Mouse (Mus musculus): ENCODE data around the gene Atg4b.

The Atg4b gene

GRCm38 (mm10) chr1:93751290-93751689, at the start of gene Atg4b:
TSS of gene Atg4b (plus strand) at chr1:93751500.
- in situ Hi-C loops (cut with MboI; ENCODE audit: low sequenced_read_pairs) = no loop called here

- in situ Hi-C loops (cut with MboI; ENCODE audit: low sequenced_read_pairs) = no loop called here
These were observed 49.2 kb upstream of the Atg4b start for GRCm38 (mm10) chr1:93702106-93702505.

GRCm38 (mm10) chr1:93703472-93704048, 47.7 kb upstream of the Atg4b start:
- in situ Hi-C loops (cut with MboI; ENCODE audit: low sequenced_read_pairs) = no loop called here

GRCm38 (mm10) chr1:93704341-93704740, 47.0 kb upstream of the Atg4b start:
- in situ Hi-C loops (cut with MboI; ENCODE audit: low sequenced_read_pairs) = no loop called here

- in situ Hi-C loops (cut with MboI; ENCODE audit: low sequenced_read_pairs) = no loop called here
These were observed 45.9 kb upstream of the Atg4b start for GRCm38 (mm10) chr1:93705389-93705788.

DNA sequence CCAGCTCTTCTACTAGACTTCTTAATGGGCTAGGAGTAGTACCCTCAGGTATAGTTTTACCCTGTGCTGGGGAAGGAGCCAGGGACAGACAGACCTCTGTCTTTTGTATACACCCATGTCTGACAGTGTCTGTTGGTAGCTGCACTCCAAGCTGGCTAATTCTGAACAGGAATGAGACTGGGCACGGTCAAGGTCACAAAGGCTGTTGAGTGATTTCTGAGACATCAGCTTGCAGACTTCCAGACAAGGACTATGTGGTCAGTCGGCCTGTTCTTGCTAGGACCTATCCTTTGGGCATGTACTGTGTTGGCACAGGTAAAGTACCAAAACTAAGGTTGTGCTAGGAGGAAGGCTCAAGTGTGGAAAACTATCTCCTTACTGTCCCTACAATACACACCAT, 35.1 kb upstream of the Atg4b start:
- in situ Hi-C loops (cut with MboI; ENCODE audit: low sequenced_read_pairs) = no loop called here

DNA sequence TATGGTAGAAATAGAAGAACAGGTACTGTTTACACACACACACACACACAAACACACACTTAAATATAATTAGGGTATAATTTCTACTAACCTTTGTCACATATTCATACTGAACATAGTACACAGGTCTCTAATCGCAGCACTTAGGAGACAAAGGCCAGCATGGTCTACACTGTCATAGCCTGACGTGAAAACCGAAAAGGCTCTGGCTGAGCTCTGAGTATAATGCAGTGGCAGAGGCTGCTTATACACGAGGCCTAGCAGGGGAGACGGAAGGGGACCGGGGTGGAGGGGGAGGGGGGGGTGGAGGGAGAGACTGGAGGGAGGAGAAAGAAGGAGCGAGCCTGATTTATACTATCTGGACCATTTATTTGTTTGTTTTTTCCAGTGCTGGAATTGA, 29.7 kb upstream of the Atg4b start:
- in situ Hi-C loops (cut with MboI; ENCODE audit: low sequenced_read_pairs) = no loop called here

DNA sequence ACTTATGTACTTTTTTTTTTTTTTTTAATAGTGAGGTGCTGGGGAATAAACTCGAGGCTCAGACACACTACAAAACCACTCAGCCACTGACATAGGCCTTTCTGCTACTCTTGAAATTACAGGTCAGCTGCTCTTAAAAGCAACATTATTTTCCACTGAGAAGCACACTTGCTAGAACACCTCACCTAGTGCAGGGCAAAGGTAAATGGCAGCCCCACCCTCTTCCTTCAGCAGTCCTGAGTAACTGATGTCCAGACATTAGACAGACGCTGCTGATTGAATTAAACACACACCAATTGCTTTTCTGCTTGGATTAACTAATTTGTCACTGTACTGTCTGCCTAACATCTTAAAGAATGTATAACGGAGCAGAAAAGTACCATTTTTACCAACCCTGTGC, 26.7 kb upstream of the Atg4b start:
- in situ Hi-C loops (cut with MboI; ENCODE audit: low sequenced_read_pairs) = no loop called here

DNA sequence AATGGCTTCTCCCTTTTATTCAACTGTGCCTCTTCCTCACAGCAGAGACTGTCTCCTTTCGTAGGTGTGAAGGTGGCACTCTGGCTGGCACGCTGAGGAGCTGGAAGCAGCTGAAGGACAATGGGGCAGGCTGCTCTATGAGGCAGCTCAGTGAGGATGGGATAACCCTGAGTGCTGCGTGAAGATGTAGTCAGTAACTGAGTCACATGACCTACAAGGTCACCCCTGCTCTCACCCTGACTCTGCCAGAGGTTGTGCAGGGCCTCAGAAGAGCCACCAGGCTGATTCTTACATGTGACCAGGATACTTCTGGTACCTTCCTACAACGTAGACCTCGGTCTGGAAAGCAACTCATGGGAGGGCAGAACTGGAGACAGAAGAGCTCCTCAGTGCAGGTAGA, 25.6 kb upstream of the Atg4b start:
- in situ Hi-C loops (cut with MboI; ENCODE audit: low sequenced_read_pairs) = no loop called here

DNA sequence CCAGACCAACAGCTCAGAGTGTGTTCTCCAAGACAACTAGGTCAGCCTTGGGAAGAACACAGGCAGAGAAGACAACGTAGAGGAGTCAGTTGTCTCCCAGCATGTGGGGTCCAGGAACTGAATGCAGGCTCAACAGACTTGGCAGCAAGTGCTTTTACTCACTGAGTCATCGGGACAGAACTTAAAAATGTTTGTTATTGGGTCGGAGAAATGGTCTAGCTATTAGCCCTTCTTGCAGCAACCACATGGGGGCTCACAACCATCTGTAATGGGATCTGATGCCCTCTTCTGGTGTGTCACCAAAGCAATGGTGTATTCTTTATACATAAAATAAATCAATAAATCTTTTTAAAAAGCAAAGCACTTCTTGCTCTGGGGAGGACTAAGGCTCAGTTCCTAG, 25.2 kb upstream of the Atg4b start:
- in situ Hi-C loops (cut with MboI; ENCODE audit: low sequenced_read_pairs) = no loop called here

GRCm38 (mm10) chr1:93726974-93727373, 24.3 kb upstream of the Atg4b start:
- in situ Hi-C loops (cut with MboI; ENCODE audit: low sequenced_read_pairs) = no loop called here

GRCm38 (mm10) chr1:93731103-93731502, 20.2 kb upstream of the Atg4b start:
- in situ Hi-C loops (cut with MboI; ENCODE audit: low sequenced_read_pairs) = no loop called here

DNA sequence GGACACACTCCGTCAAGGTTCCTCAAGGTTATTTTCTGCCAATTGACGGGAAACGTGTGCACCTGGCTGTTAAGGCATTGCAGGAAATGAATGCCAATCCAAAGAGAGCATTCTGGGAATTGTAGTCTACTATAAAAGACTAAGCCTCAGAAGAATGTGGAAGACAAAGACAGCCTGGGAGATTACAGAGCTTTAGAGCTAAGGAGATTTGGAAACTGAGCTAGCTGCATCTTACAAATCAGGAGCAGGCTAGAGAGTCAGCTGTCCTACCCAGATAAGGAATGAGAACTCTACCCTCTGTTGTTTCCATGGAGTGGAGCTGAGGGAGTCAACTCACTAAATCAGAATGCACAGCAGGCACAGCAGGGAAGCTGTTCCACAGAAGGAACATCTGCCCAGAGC, 19.4 kb upstream of the Atg4b start:
- in situ Hi-C loops (cut with MboI; ENCODE audit: low sequenced_read_pairs) = no loop called here

- in situ Hi-C loops (cut with MboI; ENCODE audit: low sequenced_read_pairs) = no loop called here
These were observed 15.4 kb upstream of the Atg4b start for GRCm38 (mm10) chr1:93735859-93736258.

- in situ Hi-C loops (cut with MboI; ENCODE audit: low sequenced_read_pairs) = no loop called here
These were observed 13.6 kb upstream of the Atg4b start for GRCm38 (mm10) chr1:93737711-93738110.

DNA sequence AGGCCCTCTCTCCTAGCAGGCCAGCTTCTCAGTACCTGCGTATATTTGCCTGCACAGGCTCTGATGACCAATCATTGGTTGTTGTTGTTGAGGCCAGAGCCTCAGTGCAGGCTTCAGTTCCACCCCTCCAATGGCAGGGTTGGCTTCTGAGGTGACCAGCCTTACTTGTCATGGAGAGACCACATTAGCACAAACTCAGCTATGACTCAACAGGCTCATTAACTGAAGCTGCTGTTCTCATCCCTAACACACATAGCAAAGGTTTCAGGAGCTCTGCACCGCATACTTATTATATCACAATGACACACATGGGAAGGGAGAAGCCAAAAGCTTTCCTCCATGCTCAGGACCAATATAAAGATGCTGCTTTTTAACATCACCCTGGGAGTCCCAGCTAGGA, 10.6 kb upstream of the Atg4b start:
- in situ Hi-C loops (cut with MboI; ENCODE audit: low sequenced_read_pairs) = no loop called here

DNA sequence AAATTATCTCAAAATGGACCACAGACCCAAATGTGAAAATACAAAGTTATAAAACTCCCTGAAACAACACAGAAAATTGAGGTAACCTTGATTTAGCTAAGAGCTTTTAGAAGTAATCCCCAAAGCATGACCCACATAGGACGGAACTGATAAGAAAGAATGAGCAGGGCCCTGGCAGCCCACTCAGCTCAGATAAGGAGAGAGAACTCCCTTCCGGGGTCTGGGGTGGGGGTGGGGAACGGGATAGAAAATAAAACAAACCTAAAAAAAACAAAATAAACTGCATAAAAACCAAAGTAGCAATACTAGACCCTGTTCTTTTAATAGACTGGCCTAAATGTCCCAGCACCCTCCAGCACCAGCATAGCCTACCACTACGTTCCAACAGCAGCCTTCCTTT, 9.3 kb upstream of the Atg4b start:
- in situ Hi-C loops (cut with MboI; ENCODE audit: low sequenced_read_pairs) = no loop called here

- in situ Hi-C loops (cut with MboI; ENCODE audit: low sequenced_read_pairs) = no loop called here
These were observed 8.4 kb upstream of the Atg4b start for GRCm38 (mm10) chr1:93742910-93743309.

DNA sequence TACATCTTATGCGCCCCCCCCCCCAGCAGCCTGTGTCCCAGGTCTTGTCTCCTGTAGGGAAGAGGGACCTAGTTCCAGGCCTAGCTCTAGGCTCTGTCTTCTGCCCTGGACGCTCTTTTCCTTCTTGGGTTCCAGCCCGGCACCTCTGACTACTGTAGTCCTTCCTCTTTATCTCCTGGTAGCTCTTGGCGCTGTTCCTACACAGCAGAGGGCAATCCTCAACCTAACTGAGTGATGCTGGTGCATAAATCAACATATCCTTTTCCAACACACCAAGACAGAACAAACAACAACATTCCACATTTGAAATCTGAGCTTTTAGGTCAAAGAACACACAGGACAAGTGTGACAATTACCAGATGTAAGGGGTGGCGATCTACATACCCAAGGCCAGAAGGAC, 5.1 kb upstream of the Atg4b start:
- in situ Hi-C loops (cut with MboI; ENCODE audit: low sequenced_read_pairs) = no loop called here

DNA sequence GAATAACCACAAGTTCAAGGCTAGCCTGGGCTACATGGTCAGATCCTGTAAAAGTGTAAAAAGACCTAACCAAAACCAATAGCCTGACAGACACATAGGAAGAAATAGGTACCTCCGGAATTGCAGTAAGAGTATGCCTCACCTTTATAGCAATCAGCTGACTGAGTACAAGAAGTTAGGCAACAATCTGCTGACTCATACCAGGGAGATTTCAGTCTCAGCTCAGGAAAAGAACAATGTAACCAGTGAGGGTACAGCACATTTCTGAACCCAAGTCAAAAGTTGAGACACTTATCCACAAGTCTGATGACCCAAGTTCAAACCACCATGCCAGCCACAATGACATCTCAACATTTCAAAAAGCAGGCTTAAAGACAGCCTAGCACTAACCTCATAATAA, 2.8 kb upstream of the Atg4b start:
- in situ Hi-C loops (cut with MboI; ENCODE audit: low sequenced_read_pairs) = no loop called here

DNA sequence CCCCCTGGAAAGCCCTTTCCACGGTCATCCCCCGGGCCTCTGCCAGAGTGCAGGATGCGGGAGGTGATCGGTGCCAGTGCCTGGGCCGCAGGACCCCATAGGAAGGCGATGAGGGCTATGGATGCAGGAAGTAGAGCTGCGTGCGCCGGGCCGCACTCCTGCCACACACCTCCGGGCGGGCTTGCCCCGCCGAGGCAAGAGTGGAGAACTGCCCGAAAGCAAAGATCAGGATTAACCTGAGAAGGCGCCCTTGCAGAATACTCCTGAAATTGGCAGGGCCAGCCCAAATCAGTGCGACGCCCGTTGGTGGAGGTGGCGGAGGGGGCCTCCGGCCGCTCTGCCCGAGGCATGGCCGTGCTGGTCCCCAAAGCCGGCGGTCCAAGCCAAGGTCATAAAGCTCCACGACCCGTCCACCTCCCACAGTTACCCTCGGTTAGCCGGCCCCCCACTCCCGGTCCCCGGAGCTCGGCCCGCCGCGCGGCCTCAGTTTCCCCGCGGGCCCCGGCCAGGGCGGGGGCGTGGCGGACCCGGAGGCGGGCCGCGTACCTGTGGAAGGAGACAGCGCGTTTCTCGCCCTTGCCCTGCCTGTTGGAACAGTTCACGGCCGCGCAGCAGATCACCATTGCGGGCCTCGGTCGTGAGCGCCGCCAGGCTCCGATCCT, 2.7 kb downstream of the Atg4b start:
- in situ Hi-C loops (cut with MboI; ENCODE audit: low sequenced_read_pairs) = no loop called here

DNA sequence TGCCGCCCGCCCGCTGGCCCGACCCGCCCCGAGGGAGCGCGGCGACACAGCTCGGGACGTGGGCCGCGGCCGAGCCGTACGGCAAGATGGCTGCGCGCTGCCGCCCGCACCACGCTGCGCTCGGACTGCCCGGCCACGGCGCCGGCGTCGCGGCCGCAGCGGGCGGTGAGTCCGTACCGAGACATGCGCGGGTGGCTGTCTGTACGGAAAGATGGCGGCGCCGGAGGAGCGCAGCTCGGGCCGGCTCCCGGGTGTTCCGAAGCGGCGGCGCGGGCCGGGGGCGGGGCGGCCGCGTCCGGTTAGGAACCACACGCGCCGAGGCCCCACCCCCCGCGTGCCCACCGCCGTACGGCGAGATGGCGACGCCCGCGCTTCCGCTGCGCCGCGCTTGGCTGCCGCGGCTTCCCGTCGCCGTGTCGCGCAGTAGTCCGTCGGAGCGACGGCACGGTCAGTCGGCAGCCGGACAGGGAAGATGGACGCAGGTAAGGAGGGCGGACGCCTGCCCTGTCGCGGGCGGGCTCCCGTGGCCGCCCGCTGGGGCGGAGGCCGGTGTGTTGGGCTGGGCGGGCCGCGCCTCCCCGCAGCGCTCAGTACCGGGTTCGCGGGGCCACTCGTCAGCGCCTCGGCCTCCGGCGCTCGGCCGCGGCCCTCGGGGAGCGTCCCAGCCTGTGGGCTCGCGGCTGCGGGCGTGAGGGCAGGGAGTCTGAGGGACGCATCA, 3.4 kb downstream of the Atg4b start, which contains the start of gene Thap4:
TSS of gene Thap4 (minus strand) at position 292 of the 718 bp plus-strand sequence.
- in situ Hi-C loops (cut with MboI; ENCODE audit: low sequenced_read_pairs) = no loop called here
